Mouse (Mus musculus) embryonic fibroblast, embryonic 13.5 days (primary cell): ENCODE data around the gene Hist2h3c1. TPM values are rescaled to one million over a fixed set of nuclear protein-coding genes. Genes with fewer than 3 reads are reported as not detected.
A peak's percentile ranks its signal among the peaks of the same experiment; 100 is the strongest.
"Not testable (repeated sequence)": the region's sequence is repeated elsewhere in the genome, so short reads cannot be mapped to it uniquely, and the experiment has no call there.

Source experiments
- H3K27ac ChIP-seq: 2 replicates; pipeline ENCODE4 v1.5.1; 2012; ENCODE audit warnings: low read length, control low read depth, inconsistent platforms; ENCODE audit not compliant: insufficient read depth
- H3K4me1 ChIP-seq: 2 replicates; pipeline ENCODE4 v1.6.1; 2011; ENCODE audit warnings: low read length; ENCODE audit not compliant: control insufficient read depth, insufficient read depth
- H3K4me3 ChIP-seq: 2 replicates; pipeline ENCODE4 v1.5.1; 2011; ENCODE audit warnings: mild to moderate bottlenecking, control low read depth, low read length; ENCODE audit not compliant: insufficient read depth
- CTCF ChIP-seq: IDR thresholded peaks from 2 replicates; pipeline ENCODE4 v1.5.1; 2011; ENCODE audit warnings: mild to moderate bottlenecking, control low read depth, low read length, moderate library complexity, borderline replicate concordance; ENCODE audit not compliant: insufficient read depth
- POLR2A ChIP-seq: IDR thresholded peaks from 2 replicates; pipeline ENCODE4 v1.6.1; 2011; ENCODE audit warnings: low read depth, mild to moderate bottlenecking, control low read depth, low read length, moderate library complexity
- polyA plus RNA-seq: library from polyadenylated mRNA; stranded (reverse); fragments of >200 nt; gene quantifications from 2 replicates; pipeline ENCODE4 v1.2.4, GENCODE M21; 2011; ENCODE audit warnings: low read depth; ENCODE audit not compliant: missing spikeins, insufficient read length

Gene Hist2h3c1
- polyA plus RNA-seq, 1 experiment: not detected

GRCm38 (mm10) chr3:96287334-96287733, 40.8 kb downstream of the Hist2h3c1 start:
- TF ChIP-seq CTCF: peak; percentile 59
- not testable (repeated sequence) for H3K4me3 ChIP-seq, H3K4me1 ChIP-seq, H3K27ac ChIP-seq

GRCm38 (mm10) chr3:96289201-96289600, 42.7 kb downstream of the Hist2h3c1 start:
- Histone ChIP-seq H3K27ac (no peak overlapping the region), H3K4me3 (no peak overlapping the region)

GRCm38 (mm10) chr3:96290727-96291126, 44.2 kb downstream of the Hist2h3c1 start:
- not testable (repeated sequence) for H3K4me1 ChIP-seq, H3K27ac ChIP-seq

More at GRCm38 (mm10) chr3:96289201-96289600, 42.7 kb downstream of the Hist2h3c1 start:
- no peak for TF ChIP-seq POLR2A
- TF ChIP-seq CTCF: no peak
- H3K4me1 ChIP-seq: no peaks in the 10 kb centered on the region

GRCm38 (mm10) chr3:96292641-96293040, 46.2 kb downstream of the Hist2h3c1 start:
- Histone ChIP-seq H3K27ac (no peak overlapping the region), H3K4me1 (no peaks in the 10 kb centered on the region), H3K4me3 (no peak overlapping the region)
- TF ChIP-seq POLR2A: no peak
- no peak for TF ChIP-seq CTCF

More at GRCm38 (mm10) chr3:96290727-96291126, 44.2 kb downstream of the Hist2h3c1 start:
- not testable (repeated sequence) for H3K4me3 ChIP-seq

GRCm38 (mm10) chr3:96293368-96293767, 46.9 kb downstream of the Hist2h3c1 start:
- Histone ChIP-seq H3K27ac (no peak overlapping the region), H3K4me3 (no peak overlapping the region), H3K4me1 (no peaks in the 10 kb centered on the region)
- TF ChIP-seq POLR2A (no peak), CTCF (no peak)

GRCm38 (mm10) chr3:96293787-96294186, 47.3 kb downstream of the Hist2h3c1 start, which contains the start of gene Fcgr1:
Fcgr1 (minus strand) TSS chr3:96293969.
- TF ChIP-seq CTCF (no peak), POLR2A (no peak)
- Histone ChIP-seq H3K4me3 (no peak within 1 kb of the TSS), H3K27ac (no peak within 1 kb of the TSS), H3K4me1 (no peaks in the 10 kb centered on the region)

Other genes with a start within 250 kb of the Hist2h3c1 start
- 15.5 and 15.6 TPM in 2 replicates for gene Vps45, start 188.2 kb upstream of the Hist2h3c1 start, polyA plus RNA-seq
- 26.0 and 30.0 TPM in 2 replicates for gene Otud7b, start 142.2 kb upstream of the Hist2h3c1 start, polyA plus RNA-seq
- 41.8 and 52.6 TPM in 2 replicates for gene Mtmr11, start 84.7 kb upstream of the Hist2h3c1 start, polyA plus RNA-seq
- 63.3 and 70.6 TPM in 2 replicates for gene Sf3b4, start 74.4 kb upstream of the Hist2h3c1 start, polyA plus RNA-seq
- 1.8 and 2.0 TPM in 2 replicates for gene Sv2a, start 65.5 kb upstream of the Hist2h3c1 start, polyA plus RNA-seq
- gene Bola1, start 27.0 kb upstream of the Hist2h3c1 start, polyA plus RNA-seq: 9.6 and 10.4 TPM in 2 replicates
- gene Hist2h2ab, start 26.8 kb upstream of the Hist2h3c1 start, polyA plus RNA-seq: not detected in 2 replicates
- 4.4 and 5.3 TPM in 2 replicates for gene Hist2h2ac, start 25.8 kb upstream of the Hist2h3c1 start, polyA plus RNA-seq
- 1.1 and 1.2 TPM in 2 replicates for gene Hist2h2be, start 25.6 kb upstream of the Hist2h3c1 start, polyA plus RNA-seq
- 10.0 and 16.5 TPM in 2 replicates for gene Hist2h3c2, start 7.6 kb upstream of the Hist2h3c1 start, polyA plus RNA-seq
- not detected in 2 replicates for gene Hist2h2aa2, start 6.4 kb upstream of the Hist2h3c1 start, polyA plus RNA-seq
- 9.2 and 11.1 TPM in 2 replicates for gene Hist2h2aa1, start 1.2 kb upstream of the Hist2h3c1 start, polyA plus RNA-seq
- gene Hist2h4, start 16.6 kb downstream of the Hist2h3c1 start, polyA plus RNA-seq: 2.5 and 3.7 TPM in 2 replicates
- 2.6 and 7.5 TPM in 2 replicates for gene Hist2h3b, start 22.0 kb downstream of the Hist2h3c1 start, polyA plus RNA-seq
- gene Hist2h2bb, start 23.1 kb downstream of the Hist2h3c1 start, polyA plus RNA-seq: 11.0 and 16.1 TPM in 2 replicates
- gene Fcgr1, start 47.3 kb downstream of the Hist2h3c1 start, polyA plus RNA-seq: 0.61 TPM in 1 of 2 replicates, not detected in the other
- gene BC107364, start 205.6 kb downstream of the Hist2h3c1 start, polyA plus RNA-seq: not detected in 2 replicates